Mouse (Mus musculus) erythroid progenitor cell, adult 5-6 weeks (primary cell): ENCODE results near the gene Gale. TPM values are rescaled to one million over a fixed set of nuclear protein-coding genes. Genes with fewer than 3 reads are reported as not detected.

ENCODE experiments used
- ATAC-seq: replicated peaks from 2 replicates; pipeline ENCODE4 v1.8.0; 2016; ENCODE audit warnings: moderate number of reproducible peaks, mild to moderate bottlenecking, moderate TSS enrichment, inconsistent platforms; ENCODE audit not compliant: poor library complexity, low FRiP score, severe bottlenecking
- total RNA-seq, 2 experiments: library from RNA; stranded (forward) in 1 of 2; stranded (reverse) in 1 of 2; fragments of 150-400 nt in 1 of 2; fragments of 186-747, 209-891 nt in 1 of 2; gene quantifications; 2 replicates each; pipeline versions ENCODE4 v1.2.3 to v1.2.4; 2015 to 2017; ENCODE audit warnings: low replicate concordance in 2 of 2

Gale gene
- total RNA-seq, 2 experiments from 2014 or later = 3.6 to 6.3 TPM

DNA sequence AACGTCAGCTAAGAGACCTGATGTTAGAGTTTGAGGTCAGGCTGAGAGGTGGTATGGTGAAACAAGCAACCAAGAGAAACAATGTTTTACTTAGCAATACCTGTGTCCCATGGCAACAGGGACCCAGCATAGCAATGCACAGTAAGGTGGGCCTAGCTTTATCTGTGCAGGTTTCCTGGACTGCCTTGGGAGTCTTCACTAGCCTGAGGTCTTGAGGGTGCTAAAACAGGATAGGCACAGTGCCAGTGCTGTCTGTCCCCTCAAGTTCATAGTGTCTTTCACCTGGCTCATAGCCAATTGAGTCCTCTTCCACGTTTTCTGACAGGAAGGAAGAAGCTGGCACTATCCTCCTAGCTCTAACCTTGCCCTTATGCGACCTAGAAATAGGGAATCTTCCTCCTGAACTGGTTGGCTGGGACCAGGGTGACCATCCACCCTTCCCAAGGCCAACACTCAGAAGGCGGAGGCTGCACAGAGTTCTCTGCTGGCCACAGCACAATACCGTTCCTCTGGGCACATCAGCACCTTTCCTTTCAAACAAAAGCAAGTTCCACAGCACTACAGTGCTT, 40.7 kb downstream of the Gale start:
- no peak for ATAC-seq

DNA sequence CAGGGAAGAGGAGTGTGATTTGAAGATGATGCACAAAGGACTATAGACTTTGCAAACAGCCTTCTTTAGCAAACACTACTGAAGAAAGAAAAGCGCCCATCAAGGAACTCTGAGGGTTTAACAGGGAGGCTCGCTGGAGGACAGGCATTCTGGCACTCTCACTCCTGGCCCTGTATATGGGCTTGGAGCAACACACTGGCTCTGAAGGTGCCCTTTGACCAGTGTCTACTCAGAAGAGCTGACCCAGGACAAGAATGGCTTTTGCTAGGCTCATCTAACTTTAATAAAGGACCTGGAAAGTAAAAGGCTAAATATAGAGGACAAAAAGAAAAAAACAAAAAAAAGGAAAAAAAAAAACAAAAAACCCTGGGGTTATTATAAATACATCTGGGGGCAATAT, 41.4 kb downstream of the Gale start:
- ATAC-seq = no peak

DNA sequence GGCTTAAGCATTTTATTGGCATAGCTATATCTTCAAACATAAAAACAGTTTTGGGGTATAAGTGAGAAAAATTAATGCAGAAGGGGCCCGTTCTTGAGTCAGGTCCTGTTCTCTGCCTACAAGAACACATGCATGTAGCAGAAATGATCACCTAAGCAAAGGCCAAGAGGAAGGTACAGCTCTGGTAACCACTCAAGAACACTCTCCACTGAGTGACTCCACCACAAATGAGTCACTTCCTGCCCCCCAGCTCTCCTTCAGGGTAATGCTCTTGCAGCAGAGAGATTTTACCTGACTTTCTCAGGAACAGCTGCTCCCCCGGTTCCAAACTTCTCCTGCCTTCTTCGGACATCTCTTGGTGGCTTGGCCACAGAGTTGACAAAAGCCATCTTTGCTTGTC, 43.3 kb downstream of the Gale start:
- ATAC-seq = no peak

DNA sequence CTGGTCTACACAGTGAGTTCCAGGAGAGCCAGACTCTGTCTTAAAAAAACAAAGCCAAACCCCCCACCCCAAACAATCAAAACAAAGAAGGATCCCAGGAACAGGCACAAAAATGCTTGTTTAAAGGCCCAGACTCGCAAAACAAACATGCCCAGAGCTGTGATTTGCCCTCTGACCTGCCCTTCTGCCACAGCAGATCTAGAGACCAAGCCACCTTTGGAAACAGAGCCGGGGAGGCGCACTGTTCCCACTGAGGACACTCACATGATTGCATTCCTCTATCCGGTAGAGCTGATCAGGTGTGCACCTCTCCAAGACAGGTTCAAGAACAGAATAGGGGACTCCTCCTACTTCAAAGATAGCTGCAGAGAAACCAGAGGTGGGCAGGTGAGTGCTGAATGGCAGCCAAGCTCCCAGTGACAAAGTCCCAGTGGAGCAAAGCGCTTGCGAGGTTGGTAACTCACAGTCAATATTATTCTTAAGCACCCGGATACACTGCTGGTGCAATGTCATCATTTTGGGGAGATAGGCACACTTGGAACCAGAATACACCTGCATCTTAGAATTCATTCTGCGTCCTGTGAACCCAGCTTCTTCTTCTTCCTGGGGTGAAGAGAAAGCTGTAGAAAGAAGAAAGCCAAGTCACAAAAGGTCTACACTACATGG, 45.4 kb downstream of the Gale start:
- ATAC-seq = no peak

DNA sequence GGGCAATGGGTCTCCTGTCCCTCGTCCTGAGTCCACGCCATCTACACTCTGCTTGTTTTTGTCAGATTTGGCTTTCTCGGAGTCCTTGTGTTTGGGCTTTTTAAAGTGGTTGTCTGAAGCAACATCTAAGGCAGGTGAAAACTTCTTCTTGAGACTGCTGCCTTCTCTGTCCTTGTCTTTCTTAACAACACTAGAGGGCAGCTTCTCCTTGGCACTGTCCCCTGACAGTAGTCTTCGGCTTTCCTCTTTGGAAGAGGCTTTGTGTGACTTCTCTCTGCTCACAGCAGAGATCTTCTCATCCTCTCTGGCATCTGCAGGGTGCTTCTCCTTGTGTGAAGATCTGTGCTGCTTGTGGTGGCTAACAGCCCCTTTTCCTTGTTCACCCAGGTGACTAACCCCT, 47.1 kb downstream of the Gale start:
- no peak for ATAC-seq

DNA sequence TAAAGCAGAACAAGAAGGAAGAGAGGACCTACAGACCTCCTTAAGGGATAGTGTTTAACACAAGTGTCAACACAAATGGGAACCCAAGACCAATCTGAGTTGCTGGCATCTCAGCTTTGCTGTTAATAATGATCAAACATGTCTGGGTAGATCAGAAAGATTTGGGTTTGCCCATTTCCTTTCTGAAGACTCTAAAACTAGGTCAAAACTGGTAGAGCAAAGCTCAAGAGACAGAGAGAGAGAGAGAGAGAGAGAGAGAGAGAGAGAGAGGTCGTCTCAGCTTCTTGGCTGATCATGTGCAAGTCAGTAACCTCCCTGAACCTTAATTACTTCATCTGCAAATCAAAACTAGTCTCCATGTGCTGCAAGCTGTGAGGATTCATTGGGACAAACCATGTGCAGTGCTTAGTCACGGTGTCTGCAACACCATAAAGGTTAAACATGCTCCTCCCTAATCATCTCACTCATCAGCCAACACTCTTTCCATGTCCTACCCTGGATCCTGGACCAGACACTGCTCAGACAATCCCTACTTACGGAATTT, 52.6 kb downstream of the Gale start:
- ATAC-seq = no peak

Other genes starting within 250 kb of the Gale start
- gene Il22ra1, start 235.6 kb upstream of the Gale start, total RNA-seq (2015; ENCODE audit: low replicate concordance) = not detected in 2 replicates
- 0.64 and 3.6 TPM in 2 replicates for gene Il22ra1, start 235.6 kb upstream of the Gale start, total RNA-seq (2017; ENCODE audit: low replicate concordance)
- gene Myom3, start 204.0 kb upstream of the Gale start, total RNA-seq (2015; ENCODE audit: low replicate concordance) = not detected in 2 replicates
- not detected in 2 replicates for gene Myom3, start 204.0 kb upstream of the Gale start, total RNA-seq (2017; ENCODE audit: low replicate concordance)
- 410 and 552 TPM in 2 replicates for gene Srsf10, start 108.0 kb upstream of the Gale start, total RNA-seq (2015; ENCODE audit: low replicate concordance)
- 431 and 814 TPM in 2 replicates for gene Srsf10, start 108.0 kb upstream of the Gale start, total RNA-seq (2017; ENCODE audit: low replicate concordance)
- gene Pnrc2, start 89.9 kb upstream of the Gale start, total RNA-seq (2015; ENCODE audit: low replicate concordance) = 245 and 298 TPM in 2 replicates
- 215 and 282 TPM in 2 replicates for gene Pnrc2, start 89.9 kb upstream of the Gale start, total RNA-seq (2017; ENCODE audit: low replicate concordance)
- gene Cnr2, start 68.3 kb upstream of the Gale start, total RNA-seq (2015; ENCODE audit: low replicate concordance) = 4.3 and 5.0 TPM in 2 replicates
- gene Cnr2, start 68.3 kb upstream of the Gale start, total RNA-seq (2017; ENCODE audit: low replicate concordance) = 1.7 and 3.4 TPM in 2 replicates
- gene Fuca1, start 43.0 kb upstream of the Gale start, total RNA-seq (2015; ENCODE audit: low replicate concordance) = 23.1 and 45.3 TPM in 2 replicates
- gene Fuca1, start 43.0 kb upstream of the Gale start, total RNA-seq (2017; ENCODE audit: low replicate concordance) = 38.9 and 50.2 TPM in 2 replicates
- 24.3 and 25.2 TPM in 2 replicates for gene Hmgcl, start 17.3 kb upstream of the Gale start, total RNA-seq (2015; ENCODE audit: low replicate concordance)
- 19.6 and 30.0 TPM in 2 replicates for gene Hmgcl, start 17.3 kb upstream of the Gale start, total RNA-seq (2017; ENCODE audit: low replicate concordance)
- 16.3 and 18.7 TPM in 2 replicates for gene Lypla2, start 8.9 kb downstream of the Gale start, total RNA-seq (2015; ENCODE audit: low replicate concordance)
- 6.3 and 12.9 TPM in 2 replicates for gene Lypla2, start 8.9 kb downstream of the Gale start, total RNA-seq (2017; ENCODE audit: low replicate concordance)
- 85.8 and 92.6 TPM in 2 replicates for gene Pithd1, start 23.5 kb downstream of the Gale start, total RNA-seq (2015; ENCODE audit: low replicate concordance)
- gene Pithd1, start 23.5 kb downstream of the Gale start, total RNA-seq (2017; ENCODE audit: low replicate concordance) = 78.3 and 100 TPM in 2 replicates
- 54.8 and 64.1 TPM in 2 replicates for gene Eloa, start 58.0 kb downstream of the Gale start, total RNA-seq (2015; ENCODE audit: low replicate concordance)
- gene Eloa, start 58.0 kb downstream of the Gale start, total RNA-seq (2017; ENCODE audit: low replicate concordance) = 60.8 and 64.2 TPM in 2 replicates
- gene Rpl11, start 89.7 kb downstream of the Gale start, total RNA-seq (2015; ENCODE audit: low replicate concordance) = 337 and 379 TPM in 2 replicates
- 133 and 171 TPM in 2 replicates for gene Rpl11, start 89.7 kb downstream of the Gale start, total RNA-seq (2017; ENCODE audit: low replicate concordance)
- gene Id3, start 179.8 kb downstream of the Gale start, total RNA-seq (2015; ENCODE audit: low replicate concordance) = 14.7 TPM in 1 of 2 replicates, not detected in the other
- gene Id3, start 179.8 kb downstream of the Gale start, total RNA-seq (2017; ENCODE audit: low replicate concordance) = 2.7 TPM in 1 of 2 replicates, not detected in the other
- gene E2f2, start 208.7 kb downstream of the Gale start, total RNA-seq (2015; ENCODE audit: low replicate concordance) = 276 and 287 TPM in 2 replicates
- 288 and 298 TPM in 2 replicates for gene E2f2, start 208.7 kb downstream of the Gale start, total RNA-seq (2017; ENCODE audit: low replicate concordance)
- not detected in 2 replicates for gene Asap3, start 242.6 kb downstream of the Gale start, total RNA-seq (2015; ENCODE audit: low replicate concordance)
- 0.53 and 0.90 TPM in 2 replicates for gene Asap3, start 242.6 kb downstream of the Gale start, total RNA-seq (2017; ENCODE audit: low replicate concordance)